Mouse (Mus musculus) limb, embryonic 14.5 days (tissue): ENCODE data around the gene Gpr142. TPM values are rescaled to one million over a fixed set of nuclear protein-coding genes. Genes with fewer than 3 reads are reported as not detected.

Source experiments
- ATAC-seq: fragments of 200-750 bp; cut with Nextera tagmentation; 2 replicates; pipeline ENCODE4 v1.8.0; 2017; ENCODE audit warnings: low read depth, moderate number of reproducible peaks, moderate TSS enrichment; ENCODE audit not compliant: low FRiP score
- DNase-seq: peaks from one replicate; pipeline ENCODE4 v3.0.0-alpha.2; 2015; ENCODE audit warnings: low spot score
- H3K27ac ChIP-seq: fragments of 300-500 bp; sonication (generic); replicated peaks from 2 replicates; pipeline ENCODE4 v1.5.1; 2014; ENCODE audit warnings: low read depth, mild to moderate bottlenecking, low read length, moderate library complexity, mixed read lengths
- H3K27me3 ChIP-seq: fragments of 300-500 bp; sonication (generic); 2 replicates; pipeline ENCODE4 v1.6.1; 2014; ENCODE audit warnings: low read length, mixed read lengths; ENCODE audit not compliant: control insufficient read depth, insufficient read depth
- H3K36me3 ChIP-seq: fragments of 300-500 bp; sonication (generic); 2 replicates; pipeline ENCODE4 v1.6.1; 2014; ENCODE audit warnings: mild to moderate bottlenecking, low read length, moderate library complexity, mixed read lengths; ENCODE audit not compliant: control insufficient read depth, insufficient read depth
- H3K4me1 ChIP-seq: fragments of 300-500 bp; sonication (generic); 2 replicates; pipeline ENCODE4 v1.6.1; 2014; ENCODE audit warnings: antibody characterized with exemption, low read length, mixed read lengths; ENCODE audit not compliant: control insufficient read depth, insufficient read depth
- H3K4me2 ChIP-seq: fragments of 300-500 bp; sonication (generic); replicated peaks from 2 replicates; pipeline ENCODE4 v1.6.1; 2014; ENCODE audit warnings: low read depth, mild to moderate bottlenecking, low read length, moderate library complexity; ENCODE audit not compliant: severe bottlenecking
- H3K4me3 ChIP-seq: fragments of 300-500 bp; sonication (generic); replicated peaks from 2 replicates; pipeline ENCODE4 v1.5.1; 2014; ENCODE audit warnings: low read length
- H3K9ac ChIP-seq: fragments of 300-500 bp; sonication (generic); 2 replicates; pipeline ENCODE4 v1.6.1; 2014; ENCODE audit warnings: mild to moderate bottlenecking, low read depth, low read length, moderate library complexity; ENCODE audit not compliant: severe bottlenecking
- H3K9me3 ChIP-seq: fragments of 300-500 bp; sonication (generic); 2 replicates; pipeline ENCODE4 v1.6.1; 2016; ENCODE audit warnings: low read length; ENCODE audit not compliant: control insufficient read depth
- POLR2A ChIP-seq: fragments of 200-500 bp; IDR thresholded peaks from 2 replicates; pipeline ENCODE4 v1.8.0; 2012; ENCODE audit warnings: inconsistent platforms, mild to moderate bottlenecking, moderate library complexity, borderline replicate concordance; ENCODE audit not compliant: insufficient read depth, insufficient read length; ENCODE audit errors: extremely low read depth
- WGBS: fragments of 180-500 bp; shearing (Covaris S2); extraction: QIAGEN DNeasy Blood & Tissue Kit; methylation state at CpG from one replicate; pipeline ENCODE4 v1.1.7; 2014; 5-methylcytosine and 5-hydroxymethylcytosine counted together
- polyA plus RNA-seq, 2 experiments: library from polyadenylated mRNA; depleted of rRNA in 1 of 2; stranded (reverse) in 1 of 2; unstranded in 1 of 2; fragments of >200 nt; fragmentation: Nextera tagmentation in 1 of 2; extraction: Ambion mirVana in 1 of 2; gene quantifications; 2 replicates each; pipeline versions ENCODE4 v1.2.1 to v1.2.3; 2012 to 2014

Gpr142 gene
- polyA plus RNA-seq, 2 experiments = not detected

GRCm38 (mm10) chr11:114850066-114850451 is 51.3 kb downstream of the Gpr142 start:
- H3K4me2 ChIP-seq = peak overlapping the region; percentile 99
- H3K9ac ChIP-seq = peak overlapping the region; percentile 87
- no peak for ATAC-seq
- DNase-seq = no peak
- TF ChIP-seq POLR2A = no peak
- no peaks in the 10 kb centered on the region for H3K9me3 ChIP-seq
- H3K27ac ChIP-seq = no peak overlapping the region
- H3K4me1 ChIP-seq = peaks cover 21% of the 10 kb centered on the region
- 15% methylated on average over 5 of the region's 5 CpGs for WGBS
- H3K27me3 ChIP-seq = no peaks in the 10 kb centered on the region
- H3K4me3 ChIP-seq = peak overlapping the region; percentile 81
- H3K36me3 ChIP-seq = no peaks in the 10 kb centered on the region

- Histone ChIP-seq H3K36me3 (no peaks in the 10 kb centered on the region), H3K4me3 (peak within 1 kb of the TSS; percentile 81), H3K27ac (peak within 1 kb of the TSS; percentile 96), H3K4me1 (peaks cover 21% of the 10 kb centered on the region), H3K9me3 (no peaks in the 10 kb centered on the region), H3K9ac (peak within 1 kb of the TSS; percentile 87), H3K27me3 (no peaks in the 10 kb centered on the region), H3K4me2 (peak within 1 kb of the TSS; percentile 99)
- ATAC-seq (0 out of 2 replicates have a peak, but pooled peaks have one; percentile 3), DNase-seq (peak; percentile 51)
- 2% methylated on average over 32 of the region's 43 CpGs for WGBS
- no peak for TF ChIP-seq POLR2A
Measured at GRCm38 (mm10) chr11:114850452-114851268, 51.9 kb downstream of the Gpr142 start, which contains the start of gene Gprc5c. Gene Gprc5c, plus strand, starts transcription at chr11:114851152.

- no peaks in the 10 kb centered on the region for H3K27me3 ChIP-seq
- H3K4me3 ChIP-seq = peak overlapping the region; percentile 81
- peak overlapping the region; percentile 99 for H3K4me2 ChIP-seq
- no peaks in the 10 kb centered on the region for H3K9me3 ChIP-seq
- peak overlapping the region; percentile 96 for H3K27ac ChIP-seq
- DNase-seq (peak; percentile 23), ATAC-seq (peak; percentile 38)
- 0% methylated on average over 25 of the region's 27 CpGs for WGBS
- H3K9ac ChIP-seq = peak overlapping the region; percentile 87
- TF ChIP-seq POLR2A = no peak
- H3K4me1 ChIP-seq = peaks cover 21% of the 10 kb centered on the region
- no peaks in the 10 kb centered on the region for H3K36me3 ChIP-seq
Measured at GRCm38 (mm10) chr11:114851269-114851607, 52.5 kb downstream of the Gpr142 start.

- ATAC-seq (peak; percentile 64), DNase-seq (peak; percentile 84)
- H3K36me3 ChIP-seq = no peaks in the 10 kb centered on the region
- no peak for TF ChIP-seq POLR2A
- H3K4me3 ChIP-seq = peak overlapping the region; percentile 81
- under 1% methylated on average over 48 of the region's 65 CpGs for WGBS
- H3K4me1 ChIP-seq = peaks cover 20% of the 10 kb centered on the region
- H3K27me3 ChIP-seq = no peaks in the 10 kb centered on the region
- H3K9me3 ChIP-seq = no peaks in the 10 kb centered on the region
- peak overlapping the region; percentile 99 for H3K4me2 ChIP-seq
- peak overlapping the region; percentile 96 for H3K27ac ChIP-seq
- peak overlapping the region; percentile 87 for H3K9ac ChIP-seq
Measured at GRCm38 (mm10) chr11:114851608-114852310, 53.0 kb downstream of the Gpr142 start.

GRCm38 (mm10) chr11:114852311-114853173 is 53.8 kb downstream of the Gpr142 start:
- no peaks in the 10 kb centered on the region for H3K36me3 ChIP-seq
- peak; percentile 63 for DNase-seq

More at GRCm38 (mm10) chr11:114852311-114853173, 53.8 kb downstream of the Gpr142 start:
- peak; percentile 18 for ATAC-seq
- Histone ChIP-seq H3K4me1 (peaks cover 18% of the 10 kb centered on the region), H3K9me3 (no peaks in the 10 kb centered on the region), H3K9ac (peak overlapping the region; percentile 87), H3K4me2 (peak overlapping the region; percentile 99), H3K27ac (peak overlapping the region; percentile 96), H3K27me3 (no peaks in the 10 kb centered on the region), H3K4me3 (peak overlapping the region; percentile 81)
- WGBS = under 1% methylated on average over 39 of the region's 40 CpGs
- no peak for TF ChIP-seq POLR2A
